Mouse (Mus musculus) subcutaneous adipose tissue, adult 2 months (tissue): ENCODE results near the gene Cabcoco1. TPM values are rescaled to one million over a fixed set of nuclear protein-coding genes. Genes with fewer than 3 reads are reported as not detected.

Source experiments
- polyA plus RNA-seq: library from polyadenylated mRNA; depleted of rRNA; stranded (reverse); fragments of >200 nt; gene quantifications from 2 replicates; pipeline ENCODE4 v1.2.3, GENCODE M21; 2012; ENCODE audit warnings: low replicate concordance; rRNA removed

The Cabcoco1 gene
- 0.11 and 0.90 TPM in 2 replicates for polyA plus RNA-seq

GRCm38 (mm10) chr10:68541139-68541942 lies at the start of gene Cabcoco1:
Gene Cabcoco1 (minus strand): TSS chr10:68541896.

Other genes with a start within 250 kb of the Cabcoco1 start
- 0.53 and 6.2 TPM in 2 replicates for gene Tmem26, start 181.8 kb upstream of the Cabcoco1 start, polyA plus RNA-seq